Mouse (Mus musculus): Measurements from ENCODE around the gene Ndufa6.
A peak's percentile ranks its signal among the peaks of the same experiment; 100 is the strongest.

Gene Ndufa6

GRCm38 (mm10) chr15:82341675-82342542, 12.2 kb downstream of the Ndufa6 start:
- Histone ChIP-seq H3K4me3 (replicated peaks; ENCODE audit: low read length) (peak overlapping the region; percentile 78), H3K4me1 (replicated peaks; ENCODE audit: low read depth, low read length) (peaks cover 78% of the 10 kb centered on the region), H3K27me3 (ENCODE audit: insufficient read depth, low read length) (peaks cover 33% of the 10 kb centered on the region), H3K36me3 (ENCODE audit: insufficient read depth, low read length) (peaks cover under 1% of the 10 kb centered on the region; the same call in 1 of the 2 replicates), H3K9me3 (ENCODE audit: low read length) (no peaks in the 10 kb centered on the region)
- TF ChIP-seq CTCF (conservative IDR thresholded peaks at IDR 0.05; ENCODE audit: low read length), result no peak
- no peak for TF ChIP-seq POU5F1 (IDR thresholded peaks at IDR 0.05; ENCODE audit: borderline replicate concordance, low read length)
- TF ChIP-seq NANOG (IDR thresholded peaks at IDR 0.05; ENCODE audit: borderline replicate concordance, low read length), result no peak

GRCm38 (mm10) chr15:82341036-82341501, 13.1 kb downstream of the Ndufa6 start:
- peaks cover 33% of the 10 kb centered on the region for H3K27me3 ChIP-seq (ENCODE audit: insufficient read depth, low read length)
- peak overlapping the region; percentile 78 for H3K4me3 ChIP-seq (replicated peaks; ENCODE audit: low read length)
- peaks cover 78% of the 10 kb centered on the region for H3K4me1 ChIP-seq (replicated peaks; ENCODE audit: low read depth, low read length)
- TF ChIP-seq POU5F1 (IDR thresholded peaks at IDR 0.05; ENCODE audit: borderline replicate concordance, low read length) (no peak), CTCF (conservative IDR thresholded peaks at IDR 0.05; ENCODE audit: low read length) (no peak), NANOG (IDR thresholded peaks at IDR 0.05; ENCODE audit: borderline replicate concordance, low read length) (no peak)
- H3K9me3 ChIP-seq (ENCODE audit: low read length), result no peaks in the 10 kb centered on the region
- H3K36me3 ChIP-seq (ENCODE audit: insufficient read depth, low read length), result peaks cover 9% of the 10 kb centered on the region

GRCm38 (mm10) chr15:82340414-82341035, 13.6 kb downstream of the Ndufa6 start:
- peaks cover 15% of the 10 kb centered on the region for H3K36me3 ChIP-seq (ENCODE audit: insufficient read depth, low read length)
- no peak for TF ChIP-seq POU5F1 (IDR thresholded peaks at IDR 0.05; ENCODE audit: borderline replicate concordance, low read length)
- TF ChIP-seq NANOG (IDR thresholded peaks at IDR 0.05; ENCODE audit: borderline replicate concordance, low read length), result no peak
- H3K4me1 ChIP-seq (replicated peaks; ENCODE audit: low read depth, low read length), result peaks cover 78% of the 10 kb centered on the region
- H3K9me3 ChIP-seq (ENCODE audit: low read length), result no peaks in the 10 kb centered on the region
- H3K4me3 ChIP-seq (replicated peaks; ENCODE audit: low read length), result peak overlapping the region; percentile 78
- peaks cover 30% of the 10 kb centered on the region for H3K27me3 ChIP-seq (ENCODE audit: insufficient read depth, low read length)

- Histone ChIP-seq H3K9me3 (ENCODE audit: low read length) (no peaks in the 10 kb centered on the region), H3K36me3 (ENCODE audit: insufficient read depth, low read length) (peaks cover 23% of the 10 kb centered on the region), H3K4me1 (replicated peaks; ENCODE audit: low read depth, low read length) (peaks cover 73% of the 10 kb centered on the region), H3K27me3 (ENCODE audit: insufficient read depth, low read length) (peaks cover 30% of the 10 kb centered on the region), H3K4me3 (replicated peaks; ENCODE audit: low read length) (0 out of 2 replicates have a peak overlapping the region, but pooled peaks have one; percentile 24)
- TF ChIP-seq NANOG (IDR thresholded peaks at IDR 0.05; ENCODE audit: borderline replicate concordance, low read length), result no peak
- no peak for TF ChIP-seq CTCF (conservative IDR thresholded peaks at IDR 0.05; ENCODE audit: low read length)
- TF ChIP-seq POU5F1 (IDR thresholded peaks at IDR 0.05; ENCODE audit: borderline replicate concordance, low read length), result no peak
Measured at GRCm38 (mm10) chr15:82339634-82340254, 14.4 kb downstream of the Ndufa6 start.

- H3K36me3 ChIP-seq (ENCODE audit: insufficient read depth, low read length), result peaks cover 28% of the 10 kb centered on the region
- H3K27me3 ChIP-seq (ENCODE audit: insufficient read depth, low read length), result peaks cover 30% of the 10 kb centered on the region
- TF ChIP-seq CTCF (conservative IDR thresholded peaks at IDR 0.05; ENCODE audit: low read length) (no peak), NANOG (IDR thresholded peaks at IDR 0.05; ENCODE audit: borderline replicate concordance, low read length) (no peak), POU5F1 (IDR thresholded peaks at IDR 0.05; ENCODE audit: borderline replicate concordance, low read length) (no peak)
- no peaks in the 10 kb centered on the region for H3K9me3 ChIP-seq (ENCODE audit: low read length)
- peaks cover 73% of the 10 kb centered on the region for H3K4me1 ChIP-seq (replicated peaks; ENCODE audit: low read depth, low read length)
- peak overlapping the region; percentile 82 for H3K4me3 ChIP-seq (replicated peaks; ENCODE audit: low read length)
Measured at GRCm38 (mm10) chr15:82339150-82339549, 15.0 kb downstream of the Ndufa6 start.

GRCm38 (mm10) chr15:82338593-82339112, 15.5 kb downstream of the Ndufa6 start, which contains the start of the genes Naga, Pheta2 and Smdt1:
Naga (minus strand) TSS chr15:82338925.
Pheta2 (plus strand) TSS chr15:82338942.
Smdt1 (plus strand) TSS chr15:82338959.
- Histone ChIP-seq H3K4me3 (replicated peaks; ENCODE audit: low read length) (peak within 1 kb of the TSS; percentile 82), H3K27me3 (ENCODE audit: insufficient read depth, low read length) (peaks cover 30% of the 10 kb centered on the region), H3K36me3 (ENCODE audit: insufficient read depth, low read length) (peaks cover 31% of the 10 kb centered on the region), H3K9me3 (ENCODE audit: low read length) (no peaks in the 10 kb centered on the region), H3K4me1 (replicated peaks; ENCODE audit: low read depth, low read length) (peaks cover 70% of the 10 kb centered on the region)
- TF ChIP-seq POU5F1 (IDR thresholded peaks at IDR 0.05; ENCODE audit: borderline replicate concordance, low read length), result no peak
- no peak for TF ChIP-seq CTCF (conservative IDR thresholded peaks at IDR 0.05; ENCODE audit: low read length)
- TF ChIP-seq NANOG (IDR thresholded peaks at IDR 0.05; ENCODE audit: borderline replicate concordance, low read length), result no peak

- peak overlapping the region; percentile 82 for H3K4me3 ChIP-seq (replicated peaks; ENCODE audit: low read length)
- no peaks in the 10 kb centered on the region for H3K9me3 ChIP-seq (ENCODE audit: low read length)
- peaks cover 30% of the 10 kb centered on the region for H3K27me3 ChIP-seq (ENCODE audit: insufficient read depth, low read length)
- no peak for TF ChIP-seq NANOG (IDR thresholded peaks at IDR 0.05; ENCODE audit: borderline replicate concordance, low read length)
- H3K4me1 ChIP-seq (replicated peaks; ENCODE audit: low read depth, low read length), result peaks cover 66% of the 10 kb centered on the region
- peaks cover 34% of the 10 kb centered on the region for H3K36me3 ChIP-seq (ENCODE audit: insufficient read depth, low read length)
Measured at GRCm38 (mm10) chr15:82337875-82338274, 16.2 kb downstream of the Ndufa6 start.

- H3K27me3 ChIP-seq (ENCODE audit: insufficient read depth, low read length), result peaks cover 24% of the 10 kb centered on the region
- no peaks in the 10 kb centered on the region for H3K9me3 ChIP-seq (ENCODE audit: low read length)
- peak overlapping the region; percentile 32; the same call in 1 of the 2 replicates for H3K4me3 ChIP-seq (replicated peaks; ENCODE audit: low read length)
- TF ChIP-seq CTCF (conservative IDR thresholded peaks at IDR 0.05; ENCODE audit: low read length) (no peak), POU5F1 (IDR thresholded peaks at IDR 0.05; ENCODE audit: borderline replicate concordance, low read length) (no peak)
- peaks cover 44% of the 10 kb centered on the region for H3K36me3 ChIP-seq (ENCODE audit: insufficient read depth, low read length)
- H3K4me1 ChIP-seq (replicated peaks; ENCODE audit: low read depth, low read length), result peaks cover 59% of the 10 kb centered on the region
Measured at GRCm38 (mm10) chr15:82336629-82337028, 17.5 kb downstream of the Ndufa6 start.

Data from E14TG2a.4 (cell line).